Mouse (Mus musculus): ENCODE data around the gene Zfp667. TPM values are rescaled to one million over a fixed set of nuclear protein-coding genes. Genes with fewer than 3 reads are reported as not detected.
A peak's percentile ranks its signal among the peaks of the same experiment; 100 is the strongest.

The Zfp667 gene
- polyA plus RNA-seq, 1 experiment: 12.8 TPM

DNA sequence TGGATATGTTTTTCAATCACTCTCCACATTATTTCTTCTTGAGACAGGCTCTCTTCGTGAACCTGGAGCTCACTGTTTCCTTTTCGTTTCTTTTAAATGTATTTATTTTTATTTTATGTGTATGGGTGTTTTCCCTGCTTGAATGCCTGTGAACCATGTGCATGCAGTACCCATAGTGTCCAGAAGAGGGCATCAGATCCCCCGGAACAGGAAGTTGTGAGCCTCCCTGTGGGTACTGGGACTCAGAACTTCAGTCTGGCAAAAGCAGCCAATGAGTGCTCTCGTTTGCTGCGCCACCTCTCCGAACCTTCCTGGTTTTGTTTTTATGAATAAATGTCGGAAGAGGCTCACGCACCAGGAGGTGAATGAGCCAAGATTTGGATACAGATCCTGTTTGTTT is 20.7 kb upstream of the Zfp667 start:
- Histone ChIP-seq H3K4me3 (ENCODE audit: low read depth, low read length) (no peak overlapping the region), H3K27me3 (ENCODE audit: control insufficient read depth, insufficient read depth, low read length, poor library complexity, severe bottlenecking) (no peaks in the 10 kb centered on the region), H3K9me3 (replicated peaks; ENCODE audit: control insufficient read depth, insufficient read depth, low read length, poor library complexity, severe bottlenecking) (no peaks in the 10 kb centered on the region), H3K27ac (ENCODE audit: insufficient read depth, low read length) (no peak overlapping the region), H3K4me1 (ENCODE audit: control insufficient read depth, insufficient read depth, low read length) (no peaks in the 10 kb centered on the region), H3K36me3 (ENCODE audit: control insufficient read depth, insufficient read depth, low read length, poor library complexity, severe bottlenecking) (no peaks in the 10 kb centered on the region; the same call in 1 of the 2 replicates), H3K9ac (ENCODE audit: low read depth, poor library complexity, severe bottlenecking) (no peak overlapping the region)
- TF ChIP-seq CTCF (IDR thresholded peaks at IDR 0.05; ENCODE audit: low read depth, low read length) (peak; percentile 68), POLR2A (IDR thresholded peaks at IDR 0.05; ENCODE audit: insufficient read depth, low read length) (no peak), EP300 (IDR thresholded peaks at IDR 0.05; ENCODE audit: insufficient read depth, low read depth, low read length) (no peak)

DNA sequence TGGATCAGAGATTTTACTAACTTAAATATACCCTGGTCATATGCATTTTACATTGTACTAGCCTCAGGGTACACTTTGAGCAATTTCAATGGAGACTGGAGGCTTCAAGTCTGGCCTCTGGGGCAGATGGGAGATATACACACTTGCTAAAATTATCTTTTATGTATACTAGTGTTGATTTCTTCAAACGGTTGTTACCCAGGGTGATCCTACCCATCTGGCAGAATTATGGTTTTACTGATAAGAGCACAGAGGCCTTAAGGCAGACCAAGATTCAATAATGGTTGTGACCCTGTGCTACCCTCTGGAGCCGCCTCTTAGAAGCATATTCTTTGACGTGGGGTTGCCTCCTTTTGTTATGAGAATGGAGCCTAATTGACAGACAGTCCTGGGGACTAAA is 8.5 kb upstream of the Zfp667 start:
- no peak overlapping the region for H3K4me3 ChIP-seq (ENCODE audit: low read depth, low read length)
- H3K27me3 ChIP-seq (ENCODE audit: control insufficient read depth, insufficient read depth, low read length, poor library complexity, severe bottlenecking): no peaks in the 10 kb centered on the region
- TF ChIP-seq CTCF (IDR thresholded peaks at IDR 0.05; ENCODE audit: low read depth, low read length) (no peak), EP300 (IDR thresholded peaks at IDR 0.05; ENCODE audit: insufficient read depth, low read depth, low read length) (no peak), POLR2A (IDR thresholded peaks at IDR 0.05; ENCODE audit: insufficient read depth, low read length) (no peak)
- 0 out of 2 replicates have a peak, but pooled peaks cover 2% of the 10 kb centered on the region for H3K36me3 ChIP-seq (ENCODE audit: control insufficient read depth, insufficient read depth, low read length, poor library complexity, severe bottlenecking)
- no peaks in the 10 kb centered on the region for H3K9me3 ChIP-seq (replicated peaks; ENCODE audit: control insufficient read depth, insufficient read depth, low read length, poor library complexity, severe bottlenecking)
- H3K9ac ChIP-seq (ENCODE audit: low read depth, poor library complexity, severe bottlenecking): no peak overlapping the region
- H3K27ac ChIP-seq (ENCODE audit: insufficient read depth, low read length): no peak overlapping the region
- peaks cover 2% of the 10 kb centered on the region for H3K4me1 ChIP-seq (ENCODE audit: control insufficient read depth, insufficient read depth, low read length)

DNA sequence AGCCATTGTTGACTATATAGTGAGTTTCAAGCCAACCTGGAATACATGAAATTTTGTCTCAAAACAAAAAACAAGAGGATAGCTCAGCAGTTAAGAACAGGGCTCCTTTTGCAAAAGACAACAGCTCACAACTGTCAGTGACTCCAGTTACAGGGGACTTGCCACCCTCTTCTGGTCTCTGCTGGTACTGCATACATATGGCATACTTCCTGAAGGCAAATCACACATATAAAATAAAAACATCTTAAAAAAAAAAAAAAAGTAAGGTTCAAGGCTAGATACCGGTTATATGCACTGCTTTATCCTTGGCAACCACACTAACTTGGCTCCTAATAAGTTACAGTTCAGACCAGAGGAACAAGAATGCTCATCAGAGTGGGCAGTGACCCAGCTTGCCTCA is 3.6 kb upstream of the Zfp667 start:
- TF ChIP-seq CTCF (IDR thresholded peaks at IDR 0.05; ENCODE audit: low read depth, low read length): no peak
- no peak for TF ChIP-seq EP300 (IDR thresholded peaks at IDR 0.05; ENCODE audit: insufficient read depth, low read depth, low read length)
- TF ChIP-seq POLR2A (IDR thresholded peaks at IDR 0.05; ENCODE audit: insufficient read depth, low read length): no peak
- H3K9me3 ChIP-seq (replicated peaks; ENCODE audit: control insufficient read depth, insufficient read depth, low read length, poor library complexity, severe bottlenecking): no peaks in the 10 kb centered on the region
- H3K27ac ChIP-seq (ENCODE audit: insufficient read depth, low read length): no peak overlapping the region
- H3K9ac ChIP-seq (ENCODE audit: low read depth, poor library complexity, severe bottlenecking): peak overlapping the region; percentile 41
- peak overlapping the region; percentile 59 for H3K4me3 ChIP-seq (ENCODE audit: low read depth, low read length)
- H3K27me3 ChIP-seq (ENCODE audit: control insufficient read depth, insufficient read depth, low read length, poor library complexity, severe bottlenecking): no peaks in the 10 kb centered on the region
- no peaks in the 10 kb centered on the region for H3K4me1 ChIP-seq (ENCODE audit: control insufficient read depth, insufficient read depth, low read length)
- no peaks in the 10 kb centered on the region for H3K36me3 ChIP-seq (ENCODE audit: control insufficient read depth, insufficient read depth, low read length, poor library complexity, severe bottlenecking)

DNA sequence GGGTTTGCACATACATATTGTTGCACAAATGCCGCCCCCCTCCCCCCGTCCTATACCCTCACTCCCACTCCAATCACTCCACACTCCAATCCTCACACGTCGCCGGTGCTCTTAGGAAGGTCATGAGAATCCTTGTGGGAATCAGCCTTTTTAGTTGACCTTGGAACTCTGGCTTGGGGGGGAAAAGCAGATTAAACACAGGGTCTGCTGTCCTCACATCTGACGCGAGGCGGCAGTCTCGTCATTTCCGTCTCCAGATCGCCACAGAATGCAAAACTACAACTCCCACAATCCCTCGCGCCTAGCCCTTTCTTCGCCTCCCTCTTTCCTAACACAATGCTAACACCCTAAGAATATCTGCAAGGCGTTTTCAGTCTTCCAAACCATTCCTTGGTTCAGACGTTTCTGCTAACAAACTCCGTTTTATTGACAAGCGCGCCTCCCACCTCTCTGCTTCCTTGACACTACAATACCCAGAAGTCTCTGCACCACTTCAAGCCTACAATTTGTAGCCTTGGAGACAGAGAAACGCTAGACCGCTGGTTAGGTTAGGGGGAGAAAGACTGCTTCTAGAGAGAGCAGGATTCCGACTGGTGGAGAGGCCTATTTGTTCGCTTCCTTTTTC is 2.8 kb upstream of the Zfp667 start:
- peak overlapping the region; percentile 41 for H3K9ac ChIP-seq (ENCODE audit: low read depth, poor library complexity, severe bottlenecking)
- peak overlapping the region; percentile 97 for H3K4me3 ChIP-seq (ENCODE audit: low read depth, low read length)
- H3K36me3 ChIP-seq (ENCODE audit: control insufficient read depth, insufficient read depth, low read length, poor library complexity, severe bottlenecking): no peaks in the 10 kb centered on the region
- no peak overlapping the region for H3K27ac ChIP-seq (ENCODE audit: insufficient read depth, low read length)
- no peaks in the 10 kb centered on the region for H3K27me3 ChIP-seq (ENCODE audit: control insufficient read depth, insufficient read depth, low read length, poor library complexity, severe bottlenecking)
- no peaks in the 10 kb centered on the region for H3K4me1 ChIP-seq (ENCODE audit: control insufficient read depth, insufficient read depth, low read length)
- H3K9me3 ChIP-seq (replicated peaks; ENCODE audit: control insufficient read depth, insufficient read depth, low read length, poor library complexity, severe bottlenecking): no peaks in the 10 kb centered on the region
- no peak for TF ChIP-seq EP300 (IDR thresholded peaks at IDR 0.05; ENCODE audit: insufficient read depth, low read depth, low read length)
- TF ChIP-seq POLR2A (IDR thresholded peaks at IDR 0.05; ENCODE audit: insufficient read depth, low read length): no peak
- TF ChIP-seq CTCF (IDR thresholded peaks at IDR 0.05; ENCODE audit: low read depth, low read length): peak; percentile 70

DNA sequence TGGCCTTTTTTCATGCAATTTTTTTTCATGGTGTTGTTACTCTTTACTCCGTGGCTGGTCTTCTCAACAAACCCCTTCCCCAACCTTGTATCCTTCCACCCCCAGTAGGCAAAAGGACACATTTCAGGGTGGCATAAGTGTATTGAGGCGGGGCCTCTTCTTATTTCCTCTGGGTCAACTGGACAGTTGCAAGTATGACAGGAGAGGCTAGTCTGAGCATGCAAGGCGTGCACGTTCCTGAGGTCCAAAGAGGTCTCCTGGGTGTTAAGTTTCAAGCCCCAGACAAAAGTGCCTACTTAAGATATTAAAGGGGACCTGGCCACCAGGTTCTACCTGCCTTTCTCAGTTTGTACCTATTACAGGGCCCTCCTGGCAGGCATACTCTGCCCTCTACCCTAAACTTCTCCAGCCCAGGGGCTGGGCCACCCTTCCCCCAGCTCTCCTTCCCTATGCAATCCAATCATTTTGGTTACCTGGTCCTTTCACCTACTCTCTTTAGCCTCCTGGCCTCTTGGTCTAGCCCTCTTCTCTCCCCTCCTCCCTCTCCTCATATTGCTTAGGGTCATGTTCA is 1.9 kb upstream of the Zfp667 start:
- Histone ChIP-seq H3K36me3 (ENCODE audit: control insufficient read depth, insufficient read depth, low read length, poor library complexity, severe bottlenecking) (no peaks in the 10 kb centered on the region), H3K4me1 (ENCODE audit: control insufficient read depth, insufficient read depth, low read length) (no peaks in the 10 kb centered on the region), H3K9ac (ENCODE audit: low read depth, poor library complexity, severe bottlenecking) (no peak overlapping the region), H3K27me3 (ENCODE audit: control insufficient read depth, insufficient read depth, low read length, poor library complexity, severe bottlenecking) (no peaks in the 10 kb centered on the region), H3K9me3 (replicated peaks; ENCODE audit: control insufficient read depth, insufficient read depth, low read length, poor library complexity, severe bottlenecking) (no peaks in the 10 kb centered on the region), H3K27ac (ENCODE audit: insufficient read depth, low read length) (no peak overlapping the region), H3K4me3 (ENCODE audit: low read depth, low read length) (no peak overlapping the region)
- TF ChIP-seq POLR2A (IDR thresholded peaks at IDR 0.05; ENCODE audit: insufficient read depth, low read length) (no peak), CTCF (IDR thresholded peaks at IDR 0.05; ENCODE audit: low read depth, low read length) (no peak), EP300 (IDR thresholded peaks at IDR 0.05; ENCODE audit: insufficient read depth, low read depth, low read length) (no peak)

DNA sequence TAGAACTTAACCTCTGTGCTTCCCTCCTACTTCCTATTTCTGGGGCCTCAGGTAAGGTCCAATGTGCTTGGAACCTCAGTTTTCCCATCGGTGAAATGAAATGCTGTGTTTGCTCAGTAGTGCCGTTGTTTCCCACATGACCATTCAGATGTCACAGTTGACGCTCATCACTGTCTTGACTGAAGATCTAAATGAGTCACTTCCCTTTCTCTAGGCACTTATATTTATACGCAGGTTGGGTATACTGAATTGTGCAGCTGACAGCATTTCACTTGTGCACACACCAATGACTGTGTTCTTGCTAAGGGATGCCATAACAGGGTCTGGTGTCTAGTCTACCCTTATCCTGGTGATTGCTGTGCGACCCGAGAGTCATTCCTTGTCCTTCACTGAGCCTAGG is 1.0 kb upstream of the Zfp667 start:
- no peak overlapping the region for H3K4me3 ChIP-seq (ENCODE audit: low read depth, low read length)
- H3K27ac ChIP-seq (ENCODE audit: insufficient read depth, low read length): no peak overlapping the region
- no peak overlapping the region for H3K9ac ChIP-seq (ENCODE audit: low read depth, poor library complexity, severe bottlenecking)

More for the DNA sequence above, 1.0 kb upstream of the Zfp667 start:
- H3K9me3 ChIP-seq (replicated peaks; ENCODE audit: control insufficient read depth, insufficient read depth, low read length, poor library complexity, severe bottlenecking): no peaks in the 10 kb centered on the region
- H3K36me3 ChIP-seq (ENCODE audit: control insufficient read depth, insufficient read depth, low read length, poor library complexity, severe bottlenecking): no peaks in the 10 kb centered on the region; the same call in 1 of the 2 replicates
- no peaks in the 10 kb centered on the region for H3K4me1 ChIP-seq (ENCODE audit: control insufficient read depth, insufficient read depth, low read length)
- H3K27me3 ChIP-seq (ENCODE audit: control insufficient read depth, insufficient read depth, low read length, poor library complexity, severe bottlenecking): no peaks in the 10 kb centered on the region
- TF ChIP-seq EP300 (IDR thresholded peaks at IDR 0.05; ENCODE audit: insufficient read depth, low read depth, low read length): no peak
- no peak for TF ChIP-seq CTCF (IDR thresholded peaks at IDR 0.05; ENCODE audit: low read depth, low read length)
- no peak for TF ChIP-seq POLR2A (IDR thresholded peaks at IDR 0.05; ENCODE audit: insufficient read depth, low read length)
